Comparison of ENCODE assay signal across 15 mouse cellular contexts in genomic region chr13:113055826-113056225, GRCm38 (mm10). TPM values are rescaled to one million over a fixed set of nuclear protein-coding genes. Genes with fewer than 3 reads are reported as not detected.
A peak's percentile ranks its signal among the peaks of the same experiment; 100 is the strongest.
DNase-seq lines count a peak whose midpoint lies in the region; ATAC-seq and TF ChIP-seq lines count a peak whose summit lies in the region.
"Had no signal": no experiment of that assay in that cellular context is flagged by ENCODE, and none has a peak within 500 bp of the region (broad histone marks: within the 10 kb centered on the region; RNA-seq: fewer than 3 reads in every experiment).

No protein-coding gene starts in this region.

- no peak for ATAC-seq in heart, postnatal 0 days (ENCODE audit: insufficient read depth, low read depth)
- ATAC-seq in heart, embryonic 12.5 days (ENCODE audit: insufficient number of reproducible peaks, low FRiP score) = no peak
- ATAC-seq in liver, embryonic 11.5 days (replicated peaks; ENCODE audit: low FRiP score) = no peak

- no peak overlapping the region for H3K4me2 ChIP-seq in heart, postnatal 0 days (ENCODE audit: low read depth, low read length)
- H3K4me2 ChIP-seq in heart, embryonic 12.5 days = no peak overlapping the region
- H3K4me2 ChIP-seq in liver, embryonic 11.5 days = no peak overlapping the region
- H3K4me2 ChIP-seq: embryonic facial prominence, embryonic 15.5 days; neural tube, embryonic 15.5 days had no signal

- no peak for TF ChIP-seq POLR2A in liver, adult 2 months (IDR thresholded peaks at IDR 0.05; ENCODE audit: extremely low read depth, insufficient read depth, low read length)
- TF ChIP-seq POLR2A in ES-Bruce4 (IDR thresholded peaks at IDR 0.05; ENCODE audit: insufficient read depth, low read length) = no peak

- H3K9me3 ChIP-seq in heart, postnatal 0 days (replicated peaks; ENCODE audit: control insufficient read depth, low read length) = no peaks in the 10 kb centered on the region
- no peaks in the 10 kb centered on the region for H3K9me3 ChIP-seq in heart, embryonic 12.5 days (replicated peaks)
- no peaks in the 10 kb centered on the region for H3K9me3 ChIP-seq in liver, embryonic 11.5 days (ENCODE audit: control insufficient read depth, low read length)
- H3K9me3 ChIP-seq in ES-Bruce4 (replicated peaks; ENCODE audit: control insufficient read depth, insufficient read depth, low read length, poor library complexity, severe bottlenecking) = no peaks in the 10 kb centered on the region
- H3K9me3 ChIP-seq in embryonic facial prominence, embryonic 10.5 days = no peaks in the 10 kb centered on the region
- H3K9me3 ChIP-seq: embryonic facial prominence, embryonic 15.5 days; neural tube, embryonic 15.5 days had no signal

- intact Hi-C loops in gastrocnemius, postnatal 36 days (cut with DNase I) = no loop called here

- DNase-seq in heart, postnatal 0 days (ENCODE audit: low spot score) = no peak
- DNase-seq in liver, adult 2 months (ENCODE audit: extremely low read depth, low read depth, low spot score) = no peak
- DNase-seq in liver, embryonic 11.5 days (ENCODE audit: low spot score) = no peak
- peak; percentile 35 for DNase-seq in embryonic facial prominence, embryonic 10.5 days (ENCODE audit: low spot score)
- DNase-seq in gastrocnemius, postnatal 36 days = no peak
- no peak for DNase-seq in ovary, postnatal 10 days (ENCODE audit: low spot score)
- DNase-seq: gastrocnemius, postnatal 10 days had no signal

- no peak overlapping the region for H3K9ac ChIP-seq in heart, postnatal 0 days (replicated peaks; ENCODE audit: low read depth, low read length)
- no peak overlapping the region for H3K9ac ChIP-seq in heart, embryonic 12.5 days
- H3K9ac ChIP-seq in liver, adult 2 months (ENCODE audit: low read depth, low read length) = no peak overlapping the region
- H3K9ac ChIP-seq in liver, embryonic 11.5 days (ENCODE audit: low read depth, low read length) = no peak overlapping the region
- H3K9ac ChIP-seq in ES-Bruce4 (ENCODE audit: low read depth, poor library complexity, severe bottlenecking) = no peak overlapping the region
- H3K9ac ChIP-seq: embryonic facial prominence, embryonic 15.5 days; neural tube, embryonic 15.5 days had no signal

- H3K4me1 ChIP-seq in heart, postnatal 0 days (ENCODE audit: control insufficient read depth, insufficient read depth) = no peaks in the 10 kb centered on the region
- H3K4me1 ChIP-seq in heart, embryonic 12.5 days (replicated peaks) = no peaks in the 10 kb centered on the region
- H3K4me1 ChIP-seq in liver, adult 2 months (ENCODE audit: control insufficient read depth, insufficient read depth, low read length) = no peaks in the 10 kb centered on the region
- no peaks in the 10 kb centered on the region for H3K4me1 ChIP-seq in liver, embryonic 11.5 days (replicated peaks; ENCODE audit: control insufficient read depth, insufficient read depth, low read length)
- no peaks in the 10 kb centered on the region for H3K4me1 ChIP-seq in ES-Bruce4 (ENCODE audit: control insufficient read depth, insufficient read depth, low read length)
- no peaks in the 10 kb centered on the region for H3K4me1 ChIP-seq in embryonic facial prominence, embryonic 10.5 days
- H3K4me1 ChIP-seq: embryonic facial prominence, embryonic 15.5 days; neural tube, embryonic 15.5 days had no signal

- 20% methylated on average over 8 of the region's 8 CpGs for WGBS in heart, postnatal 0 days
- 23% methylated on average over 8 of the region's 8 CpGs for WGBS in heart, embryonic 12.5 days
- WGBS in liver, adult 2 months = 45% methylated on average over 8 of the region's 8 CpGs
- 44% methylated on average over 8 of the region's 8 CpGs for WGBS in liver, embryonic 11.5 days
- 49% methylated on average over 8 of the region's 8 CpGs for WGBS in embryonic facial prominence, embryonic 10.5 days

- no peak overlapping the region for H3K27ac ChIP-seq in heart, postnatal 0 days (ENCODE audit: low read depth)
- H3K27ac ChIP-seq in heart, embryonic 12.5 days (ENCODE audit: poor library complexity, severe bottlenecking) = no peak overlapping the region
- H3K27ac ChIP-seq in liver, adult 2 months (replicated peaks; ENCODE audit: insufficient read depth, low read depth, low read length) = no peak overlapping the region
- H3K27ac ChIP-seq in liver, embryonic 11.5 days (ENCODE audit: low read depth, low read length) = no peak overlapping the region
- H3K27ac ChIP-seq in ES-Bruce4 (ENCODE audit: insufficient read depth, low read length) = no peak overlapping the region
- H3K27ac ChIP-seq in embryonic facial prominence, embryonic 10.5 days (replicated peaks) = no peak overlapping the region
- H3K27ac ChIP-seq: embryonic facial prominence, embryonic 15.5 days; macrophage; neural tube, embryonic 15.5 days had no signal

- H3K36me3 ChIP-seq in heart, postnatal 0 days (replicated peaks; ENCODE audit: control insufficient read depth, insufficient read depth, low read length) = no peaks in the 10 kb centered on the region
- no peaks in the 10 kb centered on the region for H3K36me3 ChIP-seq in heart, embryonic 12.5 days
- H3K36me3 ChIP-seq in liver, adult 2 months (ENCODE audit: control insufficient read depth, insufficient read depth, low read length) = no peaks in the 10 kb centered on the region
- no peaks in the 10 kb centered on the region for H3K36me3 ChIP-seq in liver, embryonic 11.5 days (ENCODE audit: control insufficient read depth, insufficient read depth, low read length)
- H3K36me3 ChIP-seq in ES-Bruce4 (ENCODE audit: control insufficient read depth, insufficient read depth, low read length, poor library complexity, severe bottlenecking) = no peaks in the 10 kb centered on the region
- H3K36me3 ChIP-seq in embryonic facial prominence, embryonic 10.5 days (replicated peaks) = no peaks in the 10 kb centered on the region
- H3K36me3 ChIP-seq: embryonic facial prominence, embryonic 15.5 days; neural tube, embryonic 15.5 days had no signal

- H3K4me3 ChIP-seq in heart, postnatal 0 days (ENCODE audit: low read depth, low read length) = no peak overlapping the region
- no peak overlapping the region for H3K4me3 ChIP-seq in heart, embryonic 12.5 days
- no peak overlapping the region for H3K4me3 ChIP-seq in liver, adult 2 months (ENCODE audit: insufficient read depth, low read depth, low read length)
- H3K4me3 ChIP-seq in liver, embryonic 11.5 days (ENCODE audit: low read depth, low read length) = no peak overlapping the region
- no peak overlapping the region for H3K4me3 ChIP-seq in ES-Bruce4 (ENCODE audit: low read depth, low read length)
- H3K4me3 ChIP-seq in embryonic facial prominence, embryonic 10.5 days = no peak overlapping the region
- H3K4me3 ChIP-seq: embryonic facial prominence, embryonic 15.5 days; neural tube, embryonic 15.5 days had no signal

- H3K27me3 ChIP-seq in heart, postnatal 0 days (ENCODE audit: control insufficient read depth, insufficient read depth, low read length) = no peaks in the 10 kb centered on the region
- H3K27me3 ChIP-seq in heart, embryonic 12.5 days (replicated peaks) = no peaks in the 10 kb centered on the region
- H3K27me3 ChIP-seq in liver, adult 2 months (ENCODE audit: control insufficient read depth, insufficient read depth, low read length) = peaks cover 3% of the 10 kb centered on the region; the same call in 1 of the 2 replicates
- H3K27me3 ChIP-seq in liver, embryonic 11.5 days (replicated peaks; ENCODE audit: control insufficient read depth, insufficient read depth, low read length) = no peaks in the 10 kb centered on the region
- no peaks in the 10 kb centered on the region; the same call in 1 of the 2 replicates for H3K27me3 ChIP-seq in ES-Bruce4 (ENCODE audit: control insufficient read depth, insufficient read depth, low read length, poor library complexity, severe bottlenecking)
- no peaks in the 10 kb centered on the region for H3K27me3 ChIP-seq in embryonic facial prominence, embryonic 10.5 days (replicated peaks; ENCODE audit: low read depth, poor library complexity, severe bottlenecking)
- H3K27me3 ChIP-seq: neural tube, embryonic 15.5 days had no signal

- peak; percentile 58 for TF ChIP-seq CTCF in heart, postnatal 0 days (IDR thresholded peaks at IDR 0.05; ENCODE audit: low read depth)
- TF ChIP-seq CTCF in liver, adult 2 months (IDR thresholded peaks at IDR 0.05; ENCODE audit: low read depth, low read length) = peak; percentile 22; the same call in 1 of the 2 replicates
- TF ChIP-seq CTCF in ES-Bruce4 (IDR thresholded peaks at IDR 0.05; ENCODE audit: low read depth, low read length) = peak; percentile 40

- TF ChIP-seq EP300 in heart, postnatal 0 days (IDR thresholded peaks at IDR 0.05; ENCODE audit: low read depth) = no peak
- TF ChIP-seq EP300 in ES-Bruce4 (IDR thresholded peaks at IDR 0.05; ENCODE audit: insufficient read depth, low read depth, low read length) = no peak

- no peaks in the 10 kb centered on the region for H3K79me2 ChIP-seq in liver, adult 2 months (ENCODE audit: control insufficient read depth, insufficient read depth, low read length)

RNA-seq across cellular contexts. Expression of gene Gpx8, which starts 9.6 kb away (rescaled TPM):
- total RNA-seq in heart, postnatal 0 days (2014; rRNA removed; ENCODE audit: low replicate concordance) = 26.8 and 32.3 TPM in 2 replicates
- polyA plus RNA-seq in heart, postnatal 0 days (2015; fragmentation: Nextera tagmentation; extraction: Ambion mirVana) = 100 and 109 TPM in 2 replicates
- polyA plus RNA-seq in heart, embryonic 12.5 days (2016; fragmentation: Nextera tagmentation; extraction: Ambion mirVana) = 142 and 148 TPM in 2 replicates
- total RNA-seq in liver, adult 2 months (2014; rRNA removed) = 2.7 and 2.8 TPM in 2 replicates
- 0.20 and 0.22 TPM in 2 replicates for polyA plus RNA-seq in liver, adult 2 months (2012; rRNA removed)
- 43.0 and 43.4 TPM in 2 replicates for polyA plus RNA-seq in liver, embryonic 11.5 days (2014; fragmentation: Nextera tagmentation; extraction: Ambion mirVana)
- polyA plus RNA-seq in ES-Bruce4 (2011; ENCODE audit: insufficient read depth, insufficient read length, low read depth, missing spikeins) = 22.1 and 24.1 TPM in 2 replicates
- 90.2 and 98.3 TPM in 2 replicates for polyA plus RNA-seq in embryonic facial prominence, embryonic 10.5 days (2016; fragmentation: Nextera tagmentation; extraction: Ambion mirVana)
- total RNA-seq in gastrocnemius, postnatal 36 days (2021) = 1 to 10 TPM; 7.6 to 7.7 TPM
- polyA plus RNA-seq: macrophage had no signal

RNA-seq across cellular contexts. Expression of gene Cdc20b, which starts 20.9 kb away (rescaled TPM):
- total RNA-seq in heart, postnatal 0 days (2014; rRNA removed; ENCODE audit: low replicate concordance) = not detected in 2 replicates
- not detected in 2 replicates for polyA plus RNA-seq in heart, postnatal 0 days (2015; fragmentation: Nextera tagmentation; extraction: Ambion mirVana)
- polyA plus RNA-seq in heart, embryonic 12.5 days (2016; fragmentation: Nextera tagmentation; extraction: Ambion mirVana) = not detected in 2 replicates
- total RNA-seq in liver, adult 2 months (2014; rRNA removed) = not detected in 2 replicates
- not detected in 2 replicates for polyA plus RNA-seq in liver, adult 2 months (2012; rRNA removed)
- not detected in 2 replicates for polyA plus RNA-seq in liver, embryonic 11.5 days (2014; fragmentation: Nextera tagmentation; extraction: Ambion mirVana)
- not detected in 2 replicates for polyA plus RNA-seq in ES-Bruce4 (2011; ENCODE audit: insufficient read depth, insufficient read length, low read depth, missing spikeins)
- 0.19 and 0.83 TPM in 2 replicates for polyA plus RNA-seq in embryonic facial prominence, embryonic 10.5 days (2016; fragmentation: Nextera tagmentation; extraction: Ambion mirVana)
- not detected for total RNA-seq in gastrocnemius, postnatal 36 days (2021)
- total RNA-seq: gastrocnemius, postnatal 10 days; left cerebral cortex, adult 18-20 months had no signal
- polyA plus RNA-seq: macrophage; neural tube, embryonic 15.5 days; stomach, embryonic 14.5 days had no signal

RNA-seq across cellular contexts. Expression of gene Gzma, which starts 45.0 kb away (rescaled TPM):
- total RNA-seq in heart, postnatal 0 days (2014; rRNA removed; ENCODE audit: low replicate concordance) = 12.4 TPM in 1 of 2 replicates, not detected in the other
- polyA plus RNA-seq in heart, postnatal 0 days (2015; fragmentation: Nextera tagmentation; extraction: Ambion mirVana) = 0.31 and 0.36 TPM in 2 replicates
- polyA plus RNA-seq in heart, embryonic 12.5 days (2016; fragmentation: Nextera tagmentation; extraction: Ambion mirVana) = not detected in 2 replicates
- 0.92 and 1.3 TPM in 2 replicates for total RNA-seq in liver, adult 2 months (2014; rRNA removed)
- 0.21 and 0.27 TPM in 2 replicates for polyA plus RNA-seq in liver, adult 2 months (2012; rRNA removed)
- not detected in 2 replicates for polyA plus RNA-seq in liver, embryonic 11.5 days (2014; fragmentation: Nextera tagmentation; extraction: Ambion mirVana)
- not detected in 2 replicates for polyA plus RNA-seq in ES-Bruce4 (2011; ENCODE audit: insufficient read depth, insufficient read length, low read depth, missing spikeins)
- not detected in 2 replicates for polyA plus RNA-seq in embryonic facial prominence, embryonic 10.5 days (2016; fragmentation: Nextera tagmentation; extraction: Ambion mirVana)
- under 1 TPM in 1 of 2 experiments, not detected in 1; 0.61 TPM for total RNA-seq in gastrocnemius, postnatal 36 days (2021)
- total RNA-seq: gastrocnemius, postnatal 10 days; left cerebral cortex, adult 18-20 months had no signal
- polyA plus RNA-seq: embryonic facial prominence, embryonic 15.5 days; hindbrain, embryonic 11.5 days; macrophage; neural tube, embryonic 15.5 days; stomach, embryonic 14.5 days had no signal

Comparison
In these comparisons a context has a peak if more than half of its experiments do, and no peak if none do; other contexts are left out.
1. RNA of gene Gpx8, which starts 9.6 kb away (polyA plus RNA-seq): 142 to 148 TPM in heart, embryonic 12.5 days, 100 to 109 TPM in heart, postnatal 0 days, 90.2 to 98.3 TPM in embryonic facial prominence, embryonic 10.5 days, 43.0 to 43.4 TPM in liver, embryonic 11.5 days and 22.1 to 24.1 TPM in ES-Bruce4; 0.20 to 0.22 TPM in liver, adult 2 months; every median in the first group is over 10 times any median in the second.
2. Peak in every context shown above with its lines, with median percentiles within 50 percentile points of each other: CTCF ChIP-seq.